Mouse (Mus musculus): Measurements from ENCODE around the gene 4932415D10Rik.

4932415D10Rik gene

DNA sequence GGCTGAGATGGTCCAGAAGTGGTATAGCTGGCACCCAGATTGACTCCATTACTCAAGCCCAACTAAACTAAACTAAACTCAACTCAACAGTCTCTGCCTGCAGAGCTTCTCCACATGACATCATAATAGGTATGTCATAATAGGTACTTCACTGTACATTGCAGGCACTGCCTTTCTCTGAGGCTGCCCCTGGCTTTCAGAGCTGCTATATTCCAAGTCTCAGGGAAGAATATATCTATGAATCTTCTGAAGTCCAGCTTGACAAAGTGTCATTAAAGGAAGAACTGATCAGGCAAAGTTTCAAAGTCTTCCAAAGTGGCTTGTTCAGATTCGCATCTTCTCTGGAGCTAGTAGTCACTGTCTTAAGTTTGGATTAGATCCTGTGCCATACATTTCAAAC, at the start of gene 4932415D10Rik:
Gene 4932415D10Rik, minus strand, starts transcription at position 101 of the 400 bp plus-strand sequence.
- DNase-seq: no peak

DNA sequence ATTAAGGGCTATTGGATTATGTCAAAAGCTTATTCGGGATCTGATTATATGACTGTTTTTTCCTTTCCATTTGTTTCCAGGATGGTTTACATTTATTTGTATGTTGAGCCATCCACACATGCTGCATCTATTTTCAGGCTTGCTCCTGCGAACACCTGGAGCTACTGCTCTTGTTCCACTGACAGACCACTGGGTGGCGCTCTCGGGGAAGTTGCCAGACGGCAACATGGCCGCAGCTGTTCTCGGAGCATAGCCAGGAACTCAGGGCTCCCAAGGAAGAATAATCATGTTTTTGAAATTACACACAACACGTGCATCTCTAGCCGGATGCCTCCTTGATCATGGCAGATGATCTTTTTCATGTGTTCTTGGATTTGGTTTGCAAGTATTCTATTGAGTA, 45.5 kb upstream of the 4932415D10Rik start:
- DNase-seq: no peak

DNA sequence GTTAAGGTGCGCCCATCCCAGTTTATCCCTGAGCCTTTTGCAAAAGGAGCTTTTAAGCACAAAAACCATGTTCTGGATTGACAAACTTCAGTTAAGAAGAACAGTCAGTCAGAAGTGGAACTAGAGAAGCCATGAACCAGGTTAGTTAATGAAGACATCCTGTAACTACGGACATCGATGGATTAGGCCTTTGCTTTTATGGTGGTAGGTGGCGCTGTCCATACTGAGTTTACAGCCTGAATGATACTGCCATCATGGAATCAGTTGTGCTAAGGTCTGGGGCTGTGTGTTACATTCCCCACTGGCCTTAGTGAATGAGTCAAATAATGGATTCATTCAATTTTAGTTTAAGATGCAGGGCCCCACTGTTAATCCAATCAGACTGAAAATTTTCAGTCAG, 39.0 kb upstream of the 4932415D10Rik start:
- DNase-seq: no peak

DNA sequence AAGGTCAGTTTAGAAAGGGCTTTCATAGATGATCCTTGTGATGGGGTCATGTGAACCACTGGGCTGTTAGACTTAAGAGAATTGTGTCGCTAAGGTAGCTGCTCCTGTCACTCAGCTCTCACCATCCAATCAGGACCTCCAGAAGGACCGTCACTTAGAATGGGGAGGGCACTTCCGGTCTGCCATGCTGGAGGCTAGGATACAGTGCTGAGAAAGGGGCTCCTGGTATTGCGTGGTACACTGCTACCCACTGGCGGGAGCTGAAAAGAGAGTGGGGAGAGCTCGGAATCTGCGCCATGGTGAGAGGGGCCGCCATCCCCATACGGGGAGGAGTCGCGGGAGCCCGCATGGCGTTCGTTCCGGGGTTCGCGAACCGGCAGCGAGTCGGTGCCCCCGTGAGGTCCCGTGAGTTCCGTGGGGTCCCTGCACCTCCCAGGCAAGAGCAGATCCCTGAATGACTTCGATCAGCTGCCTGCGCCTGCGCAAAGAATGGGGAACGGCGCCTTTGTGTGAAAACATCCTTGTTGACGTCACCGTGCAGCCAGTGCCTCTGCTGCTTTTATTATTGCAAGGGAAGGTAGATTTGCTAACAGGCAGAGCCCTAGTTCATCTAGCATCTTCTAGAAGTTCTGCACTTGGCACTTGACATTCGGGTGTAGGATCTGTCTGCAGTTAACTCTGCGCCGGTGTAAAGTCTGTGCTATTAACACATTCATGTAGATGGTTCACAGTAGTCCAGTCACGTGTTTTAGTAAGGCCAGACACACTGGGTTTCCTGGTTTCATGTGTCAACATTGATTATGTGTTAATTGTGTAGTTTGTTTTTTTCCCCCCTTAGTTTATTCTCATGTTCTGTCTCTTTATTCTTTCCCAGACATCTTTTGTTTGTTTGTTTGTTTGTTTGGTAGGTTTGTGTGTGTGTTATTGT, 38.0 kb upstream of the 4932415D10Rik start, which contains the start of gene Gm4924:
Gene Gm4924, plus strand, starts transcription at position 173 of the 928 bp plus-strand sequence.
- DNase-seq: peak; percentile 83

DNA sequence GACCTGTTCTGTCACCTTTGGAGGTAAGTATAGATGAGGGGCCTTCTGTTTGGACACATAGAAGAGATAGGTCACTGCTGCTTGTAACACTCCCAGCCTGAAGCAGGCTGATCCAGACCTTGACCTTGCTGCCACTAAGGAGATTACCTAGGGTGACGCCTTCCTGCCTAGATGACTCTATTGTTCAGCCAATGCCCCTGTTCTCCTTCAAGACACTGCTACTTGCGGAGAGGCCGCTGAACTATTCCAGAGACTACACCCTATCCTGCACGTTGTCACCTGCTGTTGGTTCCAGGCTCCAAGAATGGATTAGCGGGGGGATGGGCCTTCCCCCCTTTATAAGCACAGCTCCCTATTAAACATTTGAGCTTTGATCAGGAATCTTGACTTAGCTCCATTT, 13.4 kb upstream of the 4932415D10Rik start:
- no peak for DNase-seq

DNA sequence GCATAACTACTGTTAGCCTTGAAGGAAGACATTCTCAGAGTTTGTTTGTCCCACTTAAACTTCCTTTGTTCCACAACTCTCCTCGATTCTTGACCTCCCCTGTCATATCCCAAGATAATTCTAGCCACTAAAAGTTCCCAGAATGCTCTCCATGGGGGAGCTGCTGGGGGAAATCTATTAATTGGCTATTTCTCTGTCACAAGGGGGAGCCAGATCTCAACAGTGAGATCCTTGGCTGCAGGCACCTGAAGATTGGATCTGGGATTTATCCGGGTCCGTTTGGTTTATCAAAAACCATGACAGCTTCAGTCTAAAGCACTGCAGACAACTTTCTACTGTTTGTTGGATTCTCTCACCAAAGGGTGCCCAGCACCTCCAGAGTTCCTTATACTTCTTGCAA, 3.8 kb upstream of the 4932415D10Rik start:
- DNase-seq: no peak

DNA sequence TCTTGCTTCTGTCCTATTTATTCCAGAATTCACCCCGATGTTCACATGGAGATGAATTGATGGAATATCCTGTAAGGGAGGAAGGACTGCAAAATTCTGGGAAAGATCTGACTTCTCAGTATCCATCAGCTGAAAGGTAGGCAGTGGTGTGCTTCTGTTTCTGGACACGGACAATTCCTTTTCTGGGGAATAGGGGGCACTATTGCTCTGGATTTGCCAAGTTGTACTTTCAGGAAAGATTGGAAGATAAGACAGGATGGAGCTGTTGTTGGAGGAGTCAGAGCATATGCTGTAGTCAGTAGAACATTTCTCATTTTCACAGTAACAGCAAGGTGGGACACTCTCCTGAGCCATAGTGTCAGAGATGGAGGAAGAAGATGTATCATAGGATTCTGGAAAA, 19.9 kb downstream of the 4932415D10Rik start:
- no peak for DNase-seq

DNA sequence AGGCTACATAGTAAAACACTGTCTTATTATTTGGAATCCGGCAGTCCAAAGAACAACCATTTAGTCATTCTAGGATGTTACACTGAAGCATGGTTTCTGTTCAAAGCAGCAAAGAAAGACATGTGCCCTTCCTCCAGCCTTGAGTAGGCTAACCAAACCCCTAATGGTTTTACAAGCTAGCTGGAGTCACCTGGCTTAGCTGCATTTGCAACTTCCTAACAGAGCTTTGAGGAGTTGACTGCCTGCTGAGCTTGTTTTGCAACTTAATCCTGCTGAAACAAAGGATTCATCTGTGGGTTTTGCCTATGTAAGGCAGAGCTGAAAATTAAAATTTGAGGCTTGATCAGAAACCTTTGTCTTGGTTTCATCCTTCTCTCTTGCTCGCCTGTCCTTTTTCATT, 59.1 kb downstream of the 4932415D10Rik start:
- no peak for DNase-seq

DNA sequence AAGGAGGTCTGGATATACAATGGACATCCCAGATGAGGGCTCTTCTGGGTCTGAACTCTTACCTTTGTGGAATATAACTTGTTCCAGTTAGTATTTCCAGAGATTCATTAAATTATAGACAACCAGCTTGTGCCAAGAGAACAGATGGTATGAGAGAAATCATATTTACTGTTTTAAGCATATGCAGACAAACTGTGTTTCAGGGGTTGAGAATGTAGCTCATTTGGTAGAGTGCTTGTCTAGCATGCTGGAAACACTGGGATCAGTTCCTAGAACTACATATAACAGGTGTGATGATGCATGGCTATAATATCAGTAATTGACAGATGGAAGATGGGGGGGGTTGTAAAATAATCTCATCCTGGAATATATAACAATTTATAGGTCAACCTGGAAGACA, 71.4 kb downstream of the 4932415D10Rik start:
- DNase-seq: no peak

DNA sequence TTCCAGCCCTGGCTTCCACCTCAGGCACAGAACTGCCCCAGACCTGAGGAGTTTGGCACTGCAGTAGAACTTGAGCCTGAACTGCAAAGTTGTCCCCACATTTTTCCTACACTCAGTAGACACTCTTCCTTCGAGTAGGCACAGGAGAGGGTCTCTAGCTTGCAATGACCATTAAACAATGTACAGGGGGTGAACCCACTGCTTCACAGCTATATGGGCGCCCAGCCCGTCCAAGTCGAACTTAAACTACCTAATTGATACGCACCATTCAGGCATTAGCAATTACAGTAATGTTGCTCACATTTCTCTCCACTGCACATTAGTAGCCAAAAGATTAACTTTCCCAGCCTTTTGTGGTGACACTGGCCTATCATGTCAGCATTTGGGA, 75.0 kb downstream of the 4932415D10Rik start:
- DNase-seq: no peak

DNA sequence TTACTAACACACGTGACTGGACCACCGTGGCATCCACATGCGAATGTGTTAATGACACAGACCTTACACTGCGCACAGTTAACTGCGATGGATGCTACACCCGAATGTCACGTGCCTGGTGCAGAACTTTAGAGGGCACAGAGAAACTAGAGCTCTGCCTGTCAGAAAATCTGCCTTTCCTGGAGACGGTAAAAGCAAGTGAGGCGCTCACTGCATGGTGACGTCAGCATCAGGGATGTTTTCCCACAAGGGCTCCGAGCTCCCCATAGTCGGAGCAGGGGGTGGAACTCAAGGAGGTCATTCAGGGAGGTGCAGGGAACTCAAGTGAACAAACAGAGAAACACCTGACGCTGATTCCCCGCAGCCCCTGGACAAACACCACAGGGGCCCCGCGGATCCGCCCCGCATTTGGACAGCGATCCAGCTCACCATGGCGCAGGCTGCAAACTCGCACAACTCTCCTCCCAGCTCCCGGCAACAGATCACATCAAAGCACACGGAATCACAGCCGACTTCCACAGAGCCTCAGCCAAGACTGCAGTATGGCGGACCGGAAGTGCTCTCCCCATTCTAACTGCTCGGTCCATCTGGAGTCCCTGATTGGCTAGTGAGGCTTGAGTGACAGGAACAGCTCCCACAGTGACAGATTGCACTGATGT, 75.5 kb downstream of the 4932415D10Rik start, which contains the start of gene Zfp938:
Gene Zfp938, minus strand, starts transcription at position 539 of the 659 bp plus-strand sequence.
- DNase-seq: peak; percentile 80

All from cerebellum, adult 8-10 months (tissue).